Mouse (Mus musculus) thymus, postnatal 0 days (tissue): ENCODE data around the gene Gm49510. TPM values are rescaled to one million over a fixed set of nuclear protein-coding genes. Genes with fewer than 3 reads are reported as not detected.

Source experiments
- DNase-seq: peaks from one replicate; pipeline ENCODE4 v3.0.0-alpha.2; 2015; ENCODE audit warnings: low spot score
- polyA plus RNA-seq: library from polyadenylated mRNA; unstranded; fragments of >200 nt; fragmentation: Nextera tagmentation; extraction: Ambion mirVana; gene quantifications from 2 replicates; pipeline ENCODE4 v1.2.1, GENCODE M21; 2015

Gene Gm49510
- polyA plus RNA-seq, 1 experiment from 2014 or later, result 0.10 TPM

DNA sequence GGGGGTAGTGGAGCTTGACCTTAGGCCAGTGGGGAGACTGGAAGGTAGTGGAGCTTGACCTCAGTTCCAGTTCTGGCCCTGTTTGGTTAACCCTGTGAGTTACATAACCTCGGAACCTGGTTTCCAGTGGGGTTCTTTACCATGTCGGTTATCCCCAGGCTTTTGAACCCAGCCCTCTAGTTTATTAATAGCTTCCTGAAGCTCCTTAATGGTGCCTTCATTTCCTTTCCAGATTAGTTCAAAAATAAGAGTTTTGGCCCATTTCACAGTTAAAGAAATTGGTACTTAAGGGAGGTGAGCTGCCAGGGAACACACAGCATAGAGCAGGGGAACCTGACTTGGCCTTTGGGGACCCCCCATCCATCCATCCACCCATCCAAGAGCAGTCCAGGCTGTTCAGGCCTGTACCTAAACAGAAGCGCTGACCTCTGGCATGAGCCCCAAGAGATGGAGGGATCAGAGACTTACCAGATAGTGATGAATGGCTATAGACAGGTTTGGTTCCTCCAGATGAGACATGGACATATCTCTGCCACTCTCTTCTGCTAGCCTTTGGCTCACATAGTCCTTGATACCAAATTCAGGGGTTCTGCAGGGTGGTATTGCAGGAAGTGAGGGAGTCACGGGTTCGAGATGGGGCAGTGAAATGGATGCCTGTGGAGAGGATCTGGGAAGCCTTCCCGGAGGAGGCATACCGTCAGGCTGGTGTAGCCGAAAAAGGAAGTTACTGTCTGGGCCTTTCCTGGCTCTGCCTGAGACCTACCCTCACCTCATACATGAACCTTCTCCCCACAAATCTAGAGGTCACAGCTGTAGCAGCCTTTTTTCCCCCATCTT is 15.6 kb downstream of the Gm49510 start:
- DNase-seq, result no peak

GRCm38 (mm10) chr15:78915660-78916017 is 16.2 kb downstream of the Gm49510 start:
- peak; percentile 88 for DNase-seq

- DNase-seq, result no peak
Observed at GRCm38 (mm10) chr15:78916052-78916826, 16.8 kb downstream of the Gm49510 start.

GRCm38 (mm10) chr15:78918126-78918525 is 18.7 kb downstream of the Gm49510 start:
- no peak for DNase-seq

DNA sequence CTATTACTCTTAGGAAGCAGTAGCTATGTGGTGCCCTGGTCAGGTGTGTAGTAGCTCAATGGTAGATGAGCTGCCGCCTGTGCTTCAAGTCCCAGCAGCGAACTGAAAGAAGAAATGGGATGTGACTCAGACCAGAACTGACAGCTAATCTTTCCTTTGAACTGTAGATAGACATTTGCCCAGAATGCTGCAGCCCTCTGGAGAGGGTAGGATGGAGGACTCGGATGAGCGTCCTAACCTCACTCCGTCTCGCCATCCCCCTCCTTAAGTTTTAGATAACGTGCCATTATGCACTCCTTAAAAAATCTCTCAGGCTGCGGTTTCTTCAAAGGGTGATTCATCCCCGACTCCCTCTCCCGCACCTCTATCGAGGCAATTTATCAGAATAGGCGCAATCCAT is 20.4 kb downstream of the Gm49510 start:
- no peak for DNase-seq

DNA sequence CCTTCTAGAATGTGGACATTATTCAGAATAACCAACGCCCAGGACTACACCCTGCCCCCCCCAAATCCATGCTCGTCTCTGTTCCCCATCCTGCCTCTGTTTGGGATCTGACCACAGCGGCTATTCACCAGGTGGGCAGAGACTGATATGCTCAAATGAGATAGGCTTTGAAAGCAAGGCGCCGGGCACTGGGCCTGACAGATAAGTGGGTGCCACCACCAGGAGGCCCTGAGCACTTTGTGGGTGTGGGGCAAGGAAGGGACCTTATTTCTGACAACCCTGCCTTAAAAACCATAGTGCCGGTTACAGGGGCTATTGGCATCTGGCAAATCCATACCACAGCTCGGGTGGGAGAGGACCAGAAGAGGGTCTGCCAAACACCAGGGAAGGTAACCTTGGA is 23.2 kb downstream of the Gm49510 start:
- DNase-seq, result no peak

- peak; percentile 86 for DNase-seq
Observed at GRCm38 (mm10) chr15:78923585-78923984, 24.1 kb downstream of the Gm49510 start.

- DNase-seq, result no peak
Observed at GRCm38 (mm10) chr15:78925129-78925528, 25.7 kb downstream of the Gm49510 start.

- peak; percentile 74 for DNase-seq
Observed at GRCm38 (mm10) chr15:78926021-78926919, 26.8 kb downstream of the Gm49510 start, which contains the start of gene Lgals1. TSS of gene Lgals1 (plus strand) at chr15:78926725.

GRCm38 (mm10) chr15:78927021-78927787 is 27.7 kb downstream of the Gm49510 start:
- peak; percentile 21 for DNase-seq

- peak; percentile 92 for DNase-seq
Observed at GRCm38 (mm10) chr15:78927788-78928457, 28.5 kb downstream of the Gm49510 start.

DNA sequence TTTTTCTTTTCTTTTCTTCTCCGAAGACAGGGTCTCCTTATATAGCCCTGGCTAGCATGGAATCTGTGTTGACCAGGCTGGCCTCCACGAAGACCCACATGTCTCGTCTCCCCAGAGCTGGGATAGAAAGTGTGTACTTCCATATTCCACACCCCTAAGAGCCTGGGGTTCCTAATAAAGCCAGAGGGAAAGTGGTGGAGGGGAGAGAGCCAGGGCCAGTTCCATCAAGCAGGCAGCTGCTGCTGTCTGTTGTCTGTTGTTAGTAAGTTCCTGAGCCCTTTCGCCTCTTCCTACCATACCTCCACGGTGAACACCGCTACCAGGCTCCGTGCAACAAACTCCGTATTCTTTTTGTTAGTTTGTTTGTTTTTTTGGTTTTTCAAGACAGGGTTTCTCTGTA is 29.1 kb downstream of the Gm49510 start:
- peak; percentile 19 for DNase-seq

- no peak for DNase-seq
Observed at GRCm38 (mm10) chr15:78930192-78930706, 30.8 kb downstream of the Gm49510 start.

DNA sequence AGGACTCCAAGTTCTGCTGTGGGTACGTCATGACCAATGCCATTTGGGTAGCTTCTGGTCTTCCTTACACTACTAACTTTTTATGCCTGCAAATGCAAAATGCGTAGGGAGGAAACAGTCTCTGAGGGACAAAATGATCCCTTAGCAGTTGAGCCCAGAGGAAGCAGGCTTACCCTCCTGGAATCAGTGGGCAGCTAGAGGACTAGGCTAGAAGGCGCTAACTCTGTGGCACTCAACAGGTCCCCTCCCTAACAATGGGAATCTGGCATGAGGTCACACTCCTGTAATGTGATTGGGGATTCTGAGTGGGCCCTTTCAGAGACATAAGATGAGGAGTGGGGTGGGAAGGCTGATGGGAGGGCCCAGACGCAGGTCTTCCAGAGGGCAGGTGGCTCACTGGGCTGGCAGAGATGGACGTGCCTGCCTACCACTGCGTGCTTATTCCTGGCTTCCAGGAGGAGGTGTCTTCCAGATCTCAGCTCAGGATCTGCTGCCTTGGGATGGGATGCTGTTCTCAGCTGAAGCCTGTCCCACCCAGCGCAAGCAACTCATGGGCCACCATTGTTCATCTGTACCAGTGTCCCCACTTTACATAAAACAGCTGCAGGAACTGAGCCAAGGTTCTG is 31.4 kb downstream of the Gm49510 start:
- DNase-seq, result no peak

DNA sequence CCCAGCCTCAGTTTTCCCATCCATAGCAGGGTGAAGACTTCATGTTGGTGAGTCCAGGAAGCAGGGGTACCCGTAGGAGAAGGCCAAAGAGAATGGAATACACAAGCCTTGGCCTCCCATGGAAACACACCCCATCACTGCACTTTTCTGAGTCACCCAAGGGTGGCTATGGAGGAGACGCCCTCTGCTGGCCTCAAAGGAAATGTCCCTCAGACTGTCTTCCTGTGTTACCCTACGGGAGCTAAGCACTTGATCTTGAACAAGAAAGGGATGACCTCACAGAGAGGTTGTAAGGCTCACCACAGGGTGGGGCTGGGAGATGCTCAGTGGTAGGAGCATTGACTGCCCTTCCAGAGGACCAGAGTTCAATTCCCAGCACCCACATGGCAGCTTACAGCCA is 32.1 kb downstream of the Gm49510 start:
- DNase-seq, result peak; percentile 85

DNA sequence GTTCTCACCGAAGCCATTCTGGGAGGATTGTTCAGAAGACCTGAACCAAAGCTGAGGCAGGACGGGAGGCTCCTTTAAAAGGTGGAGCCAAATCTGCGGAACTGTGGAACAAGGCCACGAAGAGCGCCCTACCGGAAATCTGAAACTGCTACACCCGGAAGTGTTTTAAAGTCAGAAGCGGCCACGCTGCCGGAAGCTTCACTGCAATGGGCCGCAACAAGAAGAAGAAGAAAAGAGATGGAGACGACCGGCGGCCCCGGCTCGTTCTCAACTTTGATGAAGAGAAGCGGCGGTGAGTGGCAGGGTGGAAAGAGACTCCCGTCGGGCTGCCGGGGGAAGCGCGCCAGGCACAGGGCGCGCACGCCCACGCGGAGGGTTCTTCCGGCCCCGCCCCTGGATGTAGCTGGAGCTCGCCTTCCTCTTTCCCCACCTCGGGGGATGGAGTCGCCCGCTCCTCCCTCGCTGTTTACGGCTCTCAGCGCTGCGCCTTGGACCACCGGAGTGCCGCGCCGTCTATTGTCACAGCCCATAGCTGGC is 35.4 kb downstream of the Gm49510 start, which contains the start of gene Nol12:
Nol12 (plus strand) TSS at position 150 of the 537 bp plus-strand sequence.
- peak; percentile 93 for DNase-seq

GRCm38 (mm10) chr15:78936403-78936802 is 36.9 kb downstream of the Gm49510 start:
- DNase-seq, result no peak

- no peak for DNase-seq
Observed at GRCm38 (mm10) chr15:78937311-78937710, 37.8 kb downstream of the Gm49510 start.

GRCm38 (mm10) chr15:78937963-78938362 is 38.5 kb downstream of the Gm49510 start:
- DNase-seq, result no peak
